Mouse (Mus musculus): ENCODE results near the gene Olfr1555-ps1. TPM values are rescaled to one million over a fixed set of nuclear protein-coding genes. Genes with fewer than 3 reads are reported as not detected.
"Not testable (repeated sequence)": the region's sequence is repeated elsewhere in the genome, so short reads cannot be mapped to it uniquely, and the experiment has no call there.

Gene Olfr1555-ps1
- total RNA-seq (2014; rRNA removed) (not detected in 2 replicates), polyA plus RNA-seq (2015; fragmentation: Nextera tagmentation; extraction: Ambion mirVana) (not detected in 2 replicates)

DNA sequence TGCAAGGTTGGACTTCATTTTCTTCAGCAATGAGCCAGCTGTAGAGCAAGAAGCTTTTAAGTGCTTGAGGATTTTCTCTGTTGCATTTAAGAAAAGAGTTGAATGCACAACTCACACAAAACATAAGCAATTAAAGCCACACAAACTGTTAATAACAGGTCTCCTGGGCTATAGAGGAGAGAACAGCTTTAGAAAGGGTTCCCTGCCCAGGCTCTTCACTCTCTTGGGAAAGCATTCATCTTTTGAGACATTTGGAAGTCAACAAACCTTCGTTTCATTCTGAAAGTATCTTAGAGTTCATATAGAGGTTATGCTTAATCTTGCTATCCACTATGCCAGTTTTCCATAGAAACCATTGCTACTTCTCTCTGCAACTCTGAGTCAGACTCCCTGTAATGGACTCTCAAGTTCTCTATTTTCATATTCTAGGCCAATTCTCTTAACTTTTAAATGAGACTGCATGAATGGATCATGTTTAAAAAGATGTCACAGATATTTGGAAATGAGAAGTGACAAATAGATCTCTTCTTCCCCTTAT lies at the start of gene Olfr1555-ps1:
Olfr1555-ps1 (minus strand) TSS at position 51 of the 538 bp plus-strand sequence.
- WGBS = 50% methylated on average over 1 of the region's 1 CpGs

DNA sequence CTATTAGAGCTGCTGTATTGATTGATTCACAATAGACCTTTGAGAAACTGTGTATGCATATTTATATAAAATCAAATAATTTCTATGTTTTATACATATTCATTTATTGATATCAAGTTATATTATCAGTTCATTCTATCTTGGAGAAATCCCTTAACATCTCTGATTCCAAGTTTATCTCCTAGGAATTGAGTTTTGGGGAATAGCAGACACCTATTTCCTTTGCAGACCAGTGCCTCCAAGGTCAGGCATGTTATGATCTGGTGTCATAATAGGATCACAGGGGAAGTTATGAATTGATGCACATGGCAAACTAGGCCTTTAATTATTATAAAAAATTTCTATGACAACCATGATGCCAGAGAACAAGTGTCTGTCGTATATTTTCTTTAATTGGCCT lies 30.4 kb upstream of the Olfr1555-ps1 start, which contains the start of gene Olfr1431:
Olfr1431 (plus strand) TSS at position 301 of the 400 bp plus-strand sequence.
- Histone ChIP-seq H3K4me2 (ENCODE audit: low read depth, low read length, poor library complexity, severe bottlenecking) (no peak within 1 kb of the TSS), H3K27me3 (ENCODE audit: insufficient read depth, low read length) (no peaks in the 10 kb centered on the region), H3K36me3 (ENCODE audit: insufficient read depth, low read length) (no peaks in the 10 kb centered on the region), H3K9me3 (ENCODE audit: low read length) (0 out of 2 replicates have a peak, but pooled peaks cover 4% of the 10 kb centered on the region), H3K4me3 (ENCODE audit: low read depth, low read length) (no peak within 1 kb of the TSS), H3K27ac (ENCODE audit: low read depth, low read length) (no peak within 1 kb of the TSS), H3K9ac (replicated peaks; ENCODE audit: low read length, poor library complexity, severe bottlenecking) (no peak within 1 kb of the TSS), H3K4me1 (ENCODE audit: insufficient read depth, low read length) (no peaks in the 10 kb centered on the region)
- DNase-seq (ENCODE audit: low spot score) = no peak
- ATAC-seq (ENCODE audit: low FRiP score) = no peak
- no peak for TF ChIP-seq CTCF (IDR thresholded peaks at IDR 0.05)
- WGBS = 79% methylated on average over 1 of the region's 1 CpGs

More for the DNA sequence above, at the start of gene Olfr1555-ps1:
- H3K9me3 ChIP-seq (ENCODE audit: low read length); H3K27me3 ChIP-seq (ENCODE audit: insufficient read depth, low read length); ATAC-seq (ENCODE audit: low FRiP score); H3K36me3 ChIP-seq (ENCODE audit: insufficient read depth, low read length); DNase-seq (ENCODE audit: low spot score); H3K27ac ChIP-seq (ENCODE audit: low read depth, low read length); H3K4me3 ChIP-seq (ENCODE audit: low read depth, low read length); H3K4me1 ChIP-seq (ENCODE audit: insufficient read depth, low read length); H3K4me2 ChIP-seq (ENCODE audit: low read depth, low read length, poor library complexity, severe bottlenecking); H3K9ac ChIP-seq (replicated peaks; ENCODE audit: low read length, poor library complexity, severe bottlenecking): not testable (repeated sequence)

DNA sequence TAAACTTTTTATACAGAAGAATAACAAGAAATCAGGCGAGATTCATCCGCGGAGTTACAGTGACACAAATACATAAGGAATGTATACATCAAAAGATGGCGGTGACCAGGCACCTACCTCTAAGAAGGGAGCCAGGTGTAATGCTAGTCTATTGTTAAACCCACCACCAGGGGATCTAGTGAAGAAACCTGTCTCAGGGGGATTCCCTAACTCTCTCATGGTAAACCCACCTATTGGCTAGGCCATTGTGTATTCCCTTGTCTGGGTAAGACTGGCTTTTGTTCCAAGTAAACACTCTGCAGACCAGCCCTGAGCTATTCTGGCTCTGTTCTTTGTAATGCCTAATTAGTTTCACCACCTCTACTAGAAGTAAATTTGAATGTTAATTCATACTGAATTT lies 29.2 kb upstream of the Olfr1555-ps1 start:
- H3K27ac ChIP-seq (ENCODE audit: low read depth, low read length); ATAC-seq (ENCODE audit: low FRiP score); H3K4me2 ChIP-seq (ENCODE audit: low read depth, low read length, poor library complexity, severe bottlenecking); H3K36me3 ChIP-seq (ENCODE audit: insufficient read depth, low read length); H3K9ac ChIP-seq (replicated peaks; ENCODE audit: low read length, poor library complexity, severe bottlenecking); H3K4me3 ChIP-seq (ENCODE audit: low read depth, low read length); H3K9me3 ChIP-seq (ENCODE audit: low read length); DNase-seq (ENCODE audit: low spot score); H3K4me1 ChIP-seq (ENCODE audit: insufficient read depth, low read length); H3K27me3 ChIP-seq (ENCODE audit: insufficient read depth, low read length): not testable (repeated sequence)
- WGBS = 82% methylated on average over 4 of the region's 4 CpGs

- H3K9ac ChIP-seq (replicated peaks; ENCODE audit: low read length, poor library complexity, severe bottlenecking); H3K9me3 ChIP-seq (ENCODE audit: low read length); ATAC-seq (ENCODE audit: low FRiP score); H3K27me3 ChIP-seq (ENCODE audit: insufficient read depth, low read length); H3K4me3 ChIP-seq (ENCODE audit: low read depth, low read length); DNase-seq (ENCODE audit: low spot score); H3K36me3 ChIP-seq (ENCODE audit: insufficient read depth, low read length); H3K4me1 ChIP-seq (ENCODE audit: insufficient read depth, low read length); H3K27ac ChIP-seq (ENCODE audit: low read depth, low read length); H3K4me2 ChIP-seq (ENCODE audit: low read depth, low read length, poor library complexity, severe bottlenecking): not testable (repeated sequence)
- 86% methylated on average over 5 of the region's 5 CpGs for WGBS
Measured at GRCm38 (mm10) chr19:12175431-12175830, 5.5 kb upstream of the Olfr1555-ps1 start.

- ATAC-seq (ENCODE audit: low FRiP score) (no peak), DNase-seq (ENCODE audit: low spot score) (peak; percentile 1)
- Histone ChIP-seq H3K4me2 (ENCODE audit: low read depth, low read length, poor library complexity, severe bottlenecking) (no peak overlapping the region), H3K27ac (ENCODE audit: low read depth, low read length) (no peak overlapping the region), H3K4me1 (ENCODE audit: insufficient read depth, low read length) (no peaks in the 10 kb centered on the region), H3K9me3 (ENCODE audit: low read length) (no peaks in the 10 kb centered on the region), H3K27me3 (ENCODE audit: insufficient read depth, low read length) (no peaks in the 10 kb centered on the region), H3K9ac (replicated peaks; ENCODE audit: low read length, poor library complexity, severe bottlenecking) (no peak overlapping the region), H3K4me3 (ENCODE audit: low read depth, low read length) (no peak overlapping the region), H3K36me3 (ENCODE audit: insufficient read depth, low read length) (no peaks in the 10 kb centered on the region)
- WGBS = 91% methylated on average over 3 of the region's 3 CpGs
- TF ChIP-seq CTCF (IDR thresholded peaks at IDR 0.05) = no peak
Measured at GRCm38 (mm10) chr19:12145452-12145851, 24.5 kb downstream of the Olfr1555-ps1 start.

DNA sequence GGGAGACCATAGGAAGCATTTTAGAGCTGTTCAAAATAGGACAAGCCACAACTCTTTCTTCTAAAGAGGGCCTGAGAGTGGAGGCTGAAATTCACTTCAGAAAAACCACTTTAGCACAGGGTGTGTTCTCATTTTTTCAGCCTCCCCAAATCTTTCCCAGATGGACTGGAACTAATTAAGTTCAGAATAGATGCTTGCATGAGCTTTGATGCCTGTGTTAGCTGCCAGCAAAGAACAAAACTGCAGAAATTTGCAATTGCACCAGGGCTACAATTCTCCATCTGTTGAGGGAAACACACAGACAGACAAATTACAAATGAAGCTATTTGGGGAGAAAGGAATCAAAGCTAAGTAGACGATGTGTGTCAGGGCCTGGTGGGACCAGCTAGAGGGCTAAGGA lies 26.6 kb downstream of the Olfr1555-ps1 start:
- Histone ChIP-seq H3K4me1 (ENCODE audit: insufficient read depth, low read length) (no peaks in the 10 kb centered on the region), H3K4me3 (ENCODE audit: low read depth, low read length) (no peak overlapping the region), H3K9me3 (ENCODE audit: low read length) (no peaks in the 10 kb centered on the region), H3K9ac (replicated peaks; ENCODE audit: low read length, poor library complexity, severe bottlenecking) (no peak overlapping the region), H3K27ac (ENCODE audit: low read depth, low read length) (no peak overlapping the region), H3K4me2 (ENCODE audit: low read depth, low read length, poor library complexity, severe bottlenecking) (no peak overlapping the region), H3K27me3 (ENCODE audit: insufficient read depth, low read length) (no peaks in the 10 kb centered on the region), H3K36me3 (ENCODE audit: insufficient read depth, low read length) (no peaks in the 10 kb centered on the region)
- DNase-seq (ENCODE audit: low spot score) = peak; percentile 15
- ATAC-seq (ENCODE audit: low FRiP score) = no peak
- 21% methylated on average over 1 of the region's 1 CpGs for WGBS
- no peak for TF ChIP-seq CTCF (IDR thresholded peaks at IDR 0.05)
